Mouse (Mus musculus): ENCODE measurements around the gene Rpl18. TPM values are rescaled to one million over a fixed set of nuclear protein-coding genes. Genes with fewer than 3 reads are reported as not detected.

Rpl18 gene
- polyA plus RNA-seq, 1 experiment from 2014 or later = 631 TPM

- Histone ChIP-seq H3K27ac (replicated peaks; ENCODE audit: low read depth, low read length) (peak overlapping the region; percentile 93), H3K4me3 (replicated peaks; ENCODE audit: low read depth, low read length) (peak overlapping the region; percentile 51), H3K27me3 (ENCODE audit: control insufficient read depth, insufficient read depth, low read length) (peaks cover 2% of the 10 kb centered on the region), H3K9ac (replicated peaks; ENCODE audit: low read length) (peak overlapping the region; percentile 56), H3K4me2 (ENCODE audit: low read length) (peak overlapping the region; percentile 96), H3K4me1 (ENCODE audit: control insufficient read depth, insufficient read depth, low read length) (peaks cover 64% of the 10 kb centered on the region), H3K36me3 (ENCODE audit: control insufficient read depth, insufficient read depth, low read length) (no peaks in the 10 kb centered on the region), H3K9me3 (ENCODE audit: control insufficient read depth, low read length) (no peaks in the 10 kb centered on the region)
- DNase-seq (no peak), ATAC-seq (ENCODE audit: low FRiP score, low TSS enrichment) (no peak)
- WGBS = 34% methylated on average over 12 of the region's 12 CpGs
Measured at GRCm38 (mm10) chr7:45703521-45704033, 11.7 kb upstream of the Rpl18 start.

- H3K27ac ChIP-seq (replicated peaks; ENCODE audit: low read depth, low read length) = peak overlapping the region; percentile 93
- H3K9ac ChIP-seq (replicated peaks; ENCODE audit: low read length) = peak overlapping the region; percentile 56
- peaks cover 70% of the 10 kb centered on the region for H3K4me1 ChIP-seq (ENCODE audit: control insufficient read depth, insufficient read depth, low read length)
- DNase-seq (peak; percentile 89), ATAC-seq (ENCODE audit: low FRiP score, low TSS enrichment) (peak; percentile 52)
- H3K4me2 ChIP-seq (ENCODE audit: low read length) = peak overlapping the region; percentile 96
- peak overlapping the region; percentile 51 for H3K4me3 ChIP-seq (replicated peaks; ENCODE audit: low read depth, low read length)
- H3K36me3 ChIP-seq (ENCODE audit: control insufficient read depth, insufficient read depth, low read length) = no peaks in the 10 kb centered on the region
- H3K27me3 ChIP-seq (ENCODE audit: control insufficient read depth, insufficient read depth, low read length) = no peaks in the 10 kb centered on the region; the same call in 1 of the 2 replicates
- WGBS = under 1% methylated on average over 13 of the region's 13 CpGs
- no peaks in the 10 kb centered on the region for H3K9me3 ChIP-seq (ENCODE audit: control insufficient read depth, low read length)
Measured at GRCm38 (mm10) chr7:45704046-45704559, 11.2 kb upstream of the Rpl18 start.

DNA sequence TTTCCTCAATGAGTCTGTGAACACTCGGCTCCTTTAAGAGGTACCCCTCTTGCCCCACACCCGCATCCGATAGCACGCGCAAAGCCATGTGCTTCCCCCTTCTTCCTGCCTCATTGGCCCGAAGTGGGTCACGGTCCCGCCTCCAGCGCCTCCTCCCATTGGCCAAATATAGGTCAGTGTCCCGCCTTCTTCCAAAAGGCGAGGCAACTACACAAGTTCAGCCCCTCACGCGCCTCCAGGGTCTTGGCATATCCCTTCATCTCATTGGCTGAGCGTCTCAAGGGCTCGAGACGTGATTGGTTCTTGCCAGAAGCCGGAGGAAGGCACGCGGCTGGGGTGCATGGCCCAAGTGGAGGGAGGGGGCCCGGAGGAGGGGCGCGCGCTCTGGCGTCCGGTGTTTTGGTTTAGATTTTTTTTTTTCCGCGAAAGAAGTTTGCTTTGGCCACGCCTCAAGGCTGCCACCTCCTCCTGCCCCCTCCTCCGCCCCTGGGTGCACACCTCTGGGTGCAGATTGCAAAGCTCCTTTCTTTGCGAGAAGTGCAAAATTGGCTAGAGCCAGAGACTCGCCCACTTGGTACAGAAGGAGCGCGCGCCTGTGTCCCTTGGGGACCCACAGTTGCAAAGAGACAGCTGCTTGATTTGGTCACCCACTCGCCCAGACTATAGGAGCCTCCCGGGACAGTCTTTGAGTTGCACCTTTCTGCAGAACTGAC lies 10.4 kb upstream of the Rpl18 start, which contains the start of gene Dbp:
TSS of gene Dbp (plus strand) at position 359 of the 713 bp plus-strand sequence.
- H3K27me3 ChIP-seq (ENCODE audit: control insufficient read depth, insufficient read depth, low read length) = no peaks in the 10 kb centered on the region
- peak within 1 kb of the TSS; percentile 96 for H3K4me2 ChIP-seq (ENCODE audit: low read length)
- peak within 1 kb of the TSS; percentile 56 for H3K9ac ChIP-seq (replicated peaks; ENCODE audit: low read length)
- peaks cover 77% of the 10 kb centered on the region for H3K4me1 ChIP-seq (ENCODE audit: control insufficient read depth, insufficient read depth, low read length)
- ATAC-seq (ENCODE audit: low FRiP score, low TSS enrichment) (peak; percentile 89), DNase-seq (peak; percentile 99)
- peak within 1 kb of the TSS; percentile 93 for H3K27ac ChIP-seq (replicated peaks; ENCODE audit: low read depth, low read length)
- no peaks in the 10 kb centered on the region for H3K9me3 ChIP-seq (ENCODE audit: control insufficient read depth, low read length)
- peak within 1 kb of the TSS; percentile 51 for H3K4me3 ChIP-seq (replicated peaks; ENCODE audit: low read depth, low read length)
- peaks cover 2% of the 10 kb centered on the region; the same call in 1 of the 2 replicates for H3K36me3 ChIP-seq (ENCODE audit: control insufficient read depth, insufficient read depth, low read length)
- 0% methylated on average over 36 of the region's 36 CpGs for WGBS

GRCm38 (mm10) chr7:45705443-45705864 lies 9.8 kb upstream of the Rpl18 start:
- no peak for DNase-seq
- peak overlapping the region; percentile 51 for H3K4me3 ChIP-seq (replicated peaks; ENCODE audit: low read depth, low read length)
- H3K9ac ChIP-seq (replicated peaks; ENCODE audit: low read length) = peak overlapping the region; percentile 39; the same call in 1 of the 2 replicates
- H3K27ac ChIP-seq (replicated peaks; ENCODE audit: low read depth, low read length) = peak overlapping the region; percentile 60
- peak overlapping the region; percentile 96 for H3K4me2 ChIP-seq (ENCODE audit: low read length)
- under 1% methylated on average over 21 of the region's 21 CpGs for WGBS
- no peak for ATAC-seq (ENCODE audit: low FRiP score, low TSS enrichment)
- H3K36me3 ChIP-seq (ENCODE audit: control insufficient read depth, insufficient read depth, low read length) = peaks cover 8% of the 10 kb centered on the region
- H3K27me3 ChIP-seq (ENCODE audit: control insufficient read depth, insufficient read depth, low read length) = no peaks in the 10 kb centered on the region
- H3K4me1 ChIP-seq (ENCODE audit: control insufficient read depth, insufficient read depth, low read length) = peaks cover 77% of the 10 kb centered on the region
- no peaks in the 10 kb centered on the region for H3K9me3 ChIP-seq (ENCODE audit: control insufficient read depth, low read length)

DNA sequence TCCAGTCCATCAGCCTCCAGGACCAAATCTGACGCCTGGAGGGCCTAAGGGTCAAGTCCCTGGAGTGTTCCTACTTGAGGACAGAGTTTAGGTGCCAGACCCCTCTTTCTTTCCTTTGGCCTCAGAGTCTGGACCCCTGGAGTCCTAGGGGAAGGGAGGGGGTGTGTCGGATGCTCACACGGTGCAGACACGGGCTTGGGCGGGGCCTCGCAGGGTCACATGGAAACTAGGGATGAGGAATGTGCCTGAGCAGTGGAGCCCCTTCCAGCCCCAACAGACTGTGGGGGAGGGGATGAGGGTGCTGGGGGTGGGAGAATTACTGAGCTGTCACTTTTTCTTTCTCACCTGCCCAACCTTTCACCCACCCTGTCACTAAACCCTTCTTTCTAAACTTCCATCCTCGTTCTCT lies 9.4 kb upstream of the Rpl18 start:
- DNase-seq (no peak), ATAC-seq (ENCODE audit: low FRiP score, low TSS enrichment) (no peak)
- Histone ChIP-seq H3K27me3 (ENCODE audit: control insufficient read depth, insufficient read depth, low read length) (no peaks in the 10 kb centered on the region), H3K4me1 (ENCODE audit: control insufficient read depth, insufficient read depth, low read length) (peaks cover 80% of the 10 kb centered on the region), H3K27ac (replicated peaks; ENCODE audit: low read depth, low read length) (no peak overlapping the region), H3K9me3 (ENCODE audit: control insufficient read depth, low read length) (no peaks in the 10 kb centered on the region), H3K9ac (replicated peaks; ENCODE audit: low read length) (0 out of 2 replicates have a peak overlapping the region, but pooled peaks have one; percentile 39), H3K4me3 (replicated peaks; ENCODE audit: low read depth, low read length) (peak overlapping the region; percentile 51), H3K4me2 (ENCODE audit: low read length) (peak overlapping the region; percentile 96), H3K36me3 (ENCODE audit: control insufficient read depth, insufficient read depth, low read length) (peaks cover 12% of the 10 kb centered on the region)
- WGBS = 0% methylated on average over 7 of the region's 7 CpGs

DNA sequence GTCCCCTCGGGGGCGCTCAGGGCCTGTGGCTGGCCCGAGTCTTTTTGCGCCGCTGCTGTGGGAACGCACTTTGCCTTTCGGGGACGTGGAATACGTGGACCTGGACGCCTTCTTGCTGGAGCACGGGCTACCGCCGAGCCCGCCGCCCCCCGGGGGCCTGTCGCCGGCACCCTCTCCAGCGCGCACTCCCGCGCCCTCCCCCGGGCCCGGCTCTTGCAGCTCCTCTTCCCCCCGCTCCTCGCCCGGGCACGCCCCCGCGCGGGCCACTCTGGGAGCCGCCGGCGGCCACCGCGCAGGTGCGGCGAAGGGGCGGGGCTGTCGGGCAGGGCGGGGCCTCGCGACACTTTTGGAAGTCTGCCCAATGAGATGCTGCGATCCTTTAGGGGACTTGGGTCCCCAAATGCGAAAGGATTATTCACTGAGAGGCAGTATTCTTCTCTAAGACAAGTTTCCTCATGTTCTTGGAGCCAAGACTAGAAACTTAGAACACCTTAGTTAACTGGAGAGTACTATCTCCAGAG lies 8.5 kb upstream of the Rpl18 start:
- H3K27me3 ChIP-seq (ENCODE audit: control insufficient read depth, insufficient read depth, low read length) = no peaks in the 10 kb centered on the region
- peak overlapping the region; percentile 51 for H3K4me3 ChIP-seq (replicated peaks; ENCODE audit: low read depth, low read length)
- peak; percentile 86 for DNase-seq
- H3K9ac ChIP-seq (replicated peaks; ENCODE audit: low read length) = peak overlapping the region; percentile 61
- H3K9me3 ChIP-seq (ENCODE audit: control insufficient read depth, low read length) = no peaks in the 10 kb centered on the region
- ATAC-seq (ENCODE audit: low FRiP score, low TSS enrichment) = no peak
- peaks cover 73% of the 10 kb centered on the region for H3K4me1 ChIP-seq (ENCODE audit: control insufficient read depth, insufficient read depth, low read length)
- peaks cover 21% of the 10 kb centered on the region for H3K36me3 ChIP-seq (ENCODE audit: control insufficient read depth, insufficient read depth, low read length)
- H3K27ac ChIP-seq (replicated peaks; ENCODE audit: low read depth, low read length) = 0 out of 2 replicates have a peak overlapping the region, but pooled peaks have one; percentile 1
- peak overlapping the region; percentile 96 for H3K4me2 ChIP-seq (ENCODE audit: low read length)
- 2% methylated on average over 36 of the region's 45 CpGs for WGBS

DNA sequence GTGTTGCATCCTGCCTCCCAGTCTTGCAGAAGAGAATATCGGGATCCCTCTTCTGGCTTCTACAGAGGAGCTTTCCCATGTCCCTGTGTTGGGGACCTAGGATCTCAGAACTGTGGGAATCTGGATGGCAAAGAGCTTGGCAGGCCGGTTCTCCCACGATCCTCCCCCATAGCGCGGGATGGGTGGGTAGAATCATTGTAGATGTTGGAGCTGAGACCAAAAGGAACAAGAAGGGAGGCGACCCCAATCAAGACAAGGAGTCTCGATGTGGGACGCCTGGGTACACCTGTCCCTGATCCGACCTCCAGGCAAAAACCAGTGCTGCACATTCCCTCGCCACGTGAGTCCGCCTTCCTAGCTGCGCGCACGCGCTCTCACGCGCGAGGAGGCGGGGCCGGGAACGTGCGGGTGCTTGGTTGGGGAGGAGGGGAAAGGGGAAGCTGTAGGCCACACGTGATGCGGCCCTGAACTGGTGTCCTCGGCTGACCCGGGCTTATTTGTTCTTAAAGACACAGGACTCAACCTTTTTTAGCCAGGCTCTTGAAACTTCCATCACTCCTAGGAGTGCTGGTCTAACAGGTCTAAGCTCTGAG lies 7.8 kb upstream of the Rpl18 start:
- ATAC-seq (ENCODE audit: low FRiP score, low TSS enrichment) = no peak
- Histone ChIP-seq H3K4me2 (ENCODE audit: low read length) (peak overlapping the region; percentile 96), H3K9ac (replicated peaks; ENCODE audit: low read length) (no peak overlapping the region), H3K9me3 (ENCODE audit: control insufficient read depth, low read length) (no peaks in the 10 kb centered on the region), H3K27ac (replicated peaks; ENCODE audit: low read depth, low read length) (peak overlapping the region; percentile 1; the same call in 1 of the 2 replicates), H3K36me3 (ENCODE audit: control insufficient read depth, insufficient read depth, low read length) (peaks cover 28% of the 10 kb centered on the region), H3K4me3 (replicated peaks; ENCODE audit: low read depth, low read length) (peak overlapping the region; percentile 51), H3K27me3 (ENCODE audit: control insufficient read depth, insufficient read depth, low read length) (no peaks in the 10 kb centered on the region), H3K4me1 (ENCODE audit: control insufficient read depth, insufficient read depth, low read length) (peaks cover 73% of the 10 kb centered on the region)
- DNase-seq = peak; percentile 91
- under 1% methylated on average over 27 of the region's 27 CpGs for WGBS

DNA sequence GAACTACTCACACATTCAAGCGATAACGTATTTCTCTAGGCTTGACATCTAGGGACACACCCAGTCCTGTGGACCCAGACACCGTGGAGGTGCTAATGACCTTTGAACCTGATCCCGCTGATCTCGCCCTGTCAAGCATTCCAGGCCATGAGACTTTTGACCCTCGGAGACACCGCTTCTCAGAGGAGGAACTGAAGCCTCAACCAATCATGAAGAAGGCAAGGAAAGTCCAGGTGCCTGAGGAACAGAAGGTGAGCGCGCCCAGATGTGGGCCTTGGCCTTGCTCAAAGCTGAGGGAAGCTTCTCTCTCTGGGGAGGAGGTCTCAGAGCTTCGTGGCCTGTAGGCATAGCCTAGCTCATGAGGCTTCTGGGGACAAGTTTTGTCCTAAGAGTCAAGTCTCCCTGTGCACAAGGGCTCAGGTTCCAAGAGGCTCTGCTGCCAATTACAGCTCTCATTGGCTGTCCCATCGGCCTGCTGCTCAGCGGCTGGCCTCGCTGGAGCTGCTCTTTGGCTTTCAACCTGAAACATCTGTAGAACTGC lies 7.0 kb upstream of the Rpl18 start:
- 0 out of 2 replicates have a peak overlapping the region, but pooled peaks have one; percentile 6 for H3K9ac ChIP-seq (replicated peaks; ENCODE audit: low read length)
- peaks cover 65% of the 10 kb centered on the region for H3K4me1 ChIP-seq (ENCODE audit: control insufficient read depth, insufficient read depth, low read length)
- H3K4me3 ChIP-seq (replicated peaks; ENCODE audit: low read depth, low read length) = no peak overlapping the region
- peak overlapping the region; percentile 67 for H3K27ac ChIP-seq (replicated peaks; ENCODE audit: low read depth, low read length)
- peak overlapping the region; percentile 96 for H3K4me2 ChIP-seq (ENCODE audit: low read length)
- ATAC-seq (ENCODE audit: low FRiP score, low TSS enrichment) = no peak
- H3K36me3 ChIP-seq (ENCODE audit: control insufficient read depth, insufficient read depth, low read length) = peaks cover 36% of the 10 kb centered on the region
- H3K9me3 ChIP-seq (ENCODE audit: control insufficient read depth, low read length) = no peaks in the 10 kb centered on the region
- H3K27me3 ChIP-seq (ENCODE audit: control insufficient read depth, insufficient read depth, low read length) = no peaks in the 10 kb centered on the region
- WGBS = 56% methylated on average over 13 of the region's 13 CpGs
- no peak for DNase-seq
